Mouse (Mus musculus) c-Kit-positive CD71-negative TER-119-negative erythroid progenitor cells, embryonic 14.5 days (primary cell): ENCODE results near the gene Shroom3.

Experiments
- DNase-seq: peaks from one replicate; pipeline ENCODE4 v3.0.0-alpha.2; 2013; ENCODE audit warnings: low read depth

Shroom3 gene

DNA sequence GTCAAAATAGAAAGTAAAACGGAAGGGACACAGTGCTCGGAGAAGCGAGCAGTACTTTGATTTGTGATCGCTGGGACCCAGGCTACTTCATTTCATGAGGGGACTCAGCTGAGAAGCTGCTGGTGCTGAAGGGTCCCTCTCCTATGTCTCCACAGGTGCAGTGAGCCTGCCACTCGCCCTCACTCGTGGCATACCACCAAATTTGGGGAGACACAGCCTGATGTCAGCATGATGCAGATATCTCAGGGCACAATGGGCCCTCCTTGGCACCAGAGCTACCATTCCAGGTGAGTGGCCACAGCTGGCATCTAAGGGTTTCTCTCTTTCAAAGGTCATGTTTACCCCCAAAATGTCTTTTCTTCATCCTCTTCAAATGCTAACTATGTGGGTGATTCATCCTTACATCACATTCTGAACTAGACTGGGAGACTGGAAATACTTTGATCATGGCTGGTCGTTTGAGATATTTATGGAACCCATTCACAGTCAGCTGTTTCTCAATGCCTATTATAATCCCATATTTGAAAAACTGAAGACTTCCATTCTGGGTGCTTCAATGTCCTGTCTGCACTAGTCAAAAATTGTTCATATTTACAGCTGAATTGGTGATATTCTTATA is 250.5 kb downstream of the Shroom3 start:
- DNase-seq, result no peak

DNA sequence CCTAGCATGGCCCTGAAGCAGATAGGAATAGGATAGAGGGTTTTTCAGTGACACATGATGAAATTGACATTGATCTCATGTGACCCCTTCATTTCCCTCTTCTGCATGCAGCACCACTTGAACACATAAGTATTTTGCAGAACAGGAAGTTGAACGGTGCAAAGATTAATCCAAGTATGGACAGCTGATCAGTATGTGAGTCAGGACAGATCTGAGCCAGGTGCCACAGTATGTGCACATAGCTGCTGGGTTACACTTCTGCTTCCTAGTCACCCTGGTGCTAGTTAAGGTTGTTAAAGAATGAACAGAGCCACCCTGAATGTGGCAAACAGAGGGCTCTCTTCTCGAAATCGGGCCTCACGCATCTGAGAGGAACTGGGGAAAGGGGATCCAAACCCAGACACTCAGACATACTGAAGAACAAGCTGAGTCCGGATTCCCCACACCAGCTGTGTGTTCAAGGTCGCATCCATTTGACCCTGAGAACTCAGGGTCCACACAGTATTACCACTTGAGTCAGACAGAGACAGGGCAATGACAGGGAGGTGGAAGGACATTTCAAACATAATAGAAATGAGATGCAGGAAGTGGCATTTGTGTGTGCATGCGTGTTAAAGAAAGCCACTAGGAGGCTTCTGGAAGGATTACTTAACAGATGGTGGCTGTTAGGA is 251.2 kb downstream of the Shroom3 start:
- DNase-seq, result no peak

DNA sequence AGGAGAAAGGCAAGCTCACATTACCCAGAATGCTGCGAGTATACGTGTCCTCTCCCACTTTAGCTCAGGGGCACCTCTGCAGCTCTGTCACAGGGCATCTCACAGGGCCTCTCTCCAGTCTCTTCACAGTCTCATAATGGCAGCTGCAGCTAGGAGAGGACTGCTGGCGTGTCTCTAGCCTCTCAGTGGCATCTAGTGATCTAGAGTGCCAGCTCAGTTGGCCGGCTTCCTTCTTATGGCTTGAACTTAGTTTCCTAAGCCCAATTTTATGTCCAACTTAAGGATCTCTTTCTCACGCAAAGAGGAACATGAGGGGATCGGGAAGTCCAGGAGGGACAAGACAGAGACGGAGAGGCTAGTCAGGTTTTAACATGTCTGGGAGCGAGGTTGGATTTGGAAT is 252.6 kb downstream of the Shroom3 start:
- DNase-seq, result no peak

DNA sequence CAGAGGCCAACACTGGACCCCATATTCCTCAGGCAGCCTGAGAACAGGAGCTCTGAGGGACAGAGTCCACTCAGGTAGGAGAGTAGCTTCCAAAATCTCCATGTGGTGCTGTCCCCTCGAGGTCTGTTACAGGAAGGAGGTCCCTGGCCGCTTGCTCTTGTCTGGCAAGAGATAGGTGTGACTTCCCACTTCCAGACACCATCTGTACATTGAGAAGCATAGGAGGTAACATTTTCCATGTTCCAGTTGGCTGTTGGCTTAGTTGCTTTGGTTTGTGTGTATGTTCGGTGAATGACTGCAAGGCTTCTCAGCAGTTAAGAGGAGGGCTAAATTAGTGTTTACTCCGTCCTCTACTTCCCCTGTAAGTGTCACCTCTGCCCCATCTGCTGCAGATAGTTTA is 254.5 kb downstream of the Shroom3 start:
- DNase-seq, result no peak

DNA sequence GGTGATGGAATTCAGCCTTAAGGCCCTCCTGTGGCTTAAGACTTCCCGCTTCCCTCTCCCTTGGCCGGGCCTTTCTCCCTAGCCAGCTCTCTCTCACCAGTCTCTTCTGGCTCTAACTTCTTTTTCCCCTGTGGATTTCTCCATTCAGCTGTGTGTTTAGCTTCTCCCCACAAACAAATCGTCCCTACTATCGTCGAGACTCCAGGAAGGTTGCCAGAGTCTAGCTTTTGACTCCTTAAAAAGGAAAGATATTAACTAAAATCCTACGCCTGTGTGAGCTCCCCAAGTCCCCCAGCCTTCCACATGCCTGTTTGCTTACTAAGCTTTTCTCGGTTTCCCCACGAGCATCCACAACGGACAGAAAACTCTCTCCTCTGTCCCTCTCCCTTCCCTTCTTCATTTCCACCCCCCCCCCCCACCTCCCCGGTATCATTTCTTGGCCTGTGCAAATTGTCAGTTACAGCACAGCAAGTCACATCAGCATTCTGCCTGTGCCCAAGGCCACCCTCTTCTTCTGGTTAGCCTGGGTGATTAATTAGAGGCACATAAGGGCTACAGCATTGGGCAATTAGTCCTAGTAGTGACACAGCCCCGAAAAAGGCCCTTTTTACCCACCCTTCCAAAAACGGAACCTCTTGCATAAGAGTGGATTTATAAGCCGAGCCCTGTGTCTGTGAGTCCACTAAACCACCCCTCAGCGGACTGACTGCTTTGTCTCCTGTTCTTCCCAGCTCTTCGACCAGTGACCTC is 256.2 kb downstream of the Shroom3 start:
- no peak for DNase-seq

DNA sequence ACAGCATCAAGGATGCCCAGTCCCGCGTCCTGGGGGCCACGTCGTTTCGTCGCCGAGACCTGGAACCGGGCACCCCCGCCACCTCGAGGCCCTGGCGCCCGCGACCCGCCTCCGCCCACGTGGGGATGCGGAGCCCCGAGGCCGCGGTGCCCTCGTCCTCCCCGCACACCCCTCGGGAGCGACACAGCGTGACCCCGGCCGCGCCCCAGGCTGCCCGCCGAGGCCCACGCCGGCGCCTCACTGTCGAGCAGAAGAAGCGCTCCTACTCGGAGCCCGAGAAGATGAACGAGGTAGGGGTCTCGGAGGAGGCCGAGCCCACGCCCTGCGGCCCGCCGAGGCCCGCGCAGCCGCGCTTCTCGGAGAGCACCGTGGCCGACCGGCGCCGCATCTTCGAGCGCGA is 258.9 kb downstream of the Shroom3 start:
- no peak for DNase-seq

DNA sequence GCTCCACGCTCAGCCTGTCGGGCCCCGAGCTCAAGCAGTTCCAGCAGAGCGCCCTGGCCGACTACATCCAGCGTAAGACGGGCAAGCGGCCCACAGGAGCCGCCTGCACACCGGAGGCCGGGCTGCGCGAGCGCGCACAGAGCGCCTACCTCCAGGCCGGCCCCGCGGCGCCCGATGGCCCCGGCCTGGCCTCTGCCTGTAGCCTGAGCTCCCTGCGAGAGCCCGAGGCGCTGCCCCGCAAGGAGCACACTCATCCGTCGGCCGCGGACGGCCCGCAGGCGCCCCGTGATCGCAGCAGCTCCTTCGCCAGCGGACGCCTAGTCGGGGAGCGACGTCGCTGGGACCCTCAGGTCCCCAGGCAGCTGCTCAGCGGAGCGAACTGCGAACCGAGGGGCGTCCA is 259.3 kb downstream of the Shroom3 start:
- no peak for DNase-seq

DNA sequence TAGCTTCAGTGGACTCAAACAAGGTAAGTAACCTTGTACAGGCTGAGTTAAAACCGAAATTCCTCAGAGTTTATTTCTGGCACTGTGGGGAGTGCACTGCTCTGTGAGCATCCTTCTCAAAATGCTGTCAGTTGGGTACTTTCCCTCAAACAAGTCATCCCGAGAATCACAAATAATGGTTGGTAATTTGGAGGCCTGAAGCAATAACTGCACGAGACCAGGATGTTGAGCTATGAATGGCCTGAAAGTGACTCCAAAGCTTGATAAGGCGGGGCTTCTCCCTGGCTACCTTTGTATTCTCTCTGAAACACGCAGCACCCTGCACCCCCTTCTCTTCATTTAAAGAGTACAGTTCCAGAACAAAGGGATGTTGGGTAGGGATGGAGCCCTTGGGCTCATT is 261.6 kb downstream of the Shroom3 start:
- no peak for DNase-seq

DNA sequence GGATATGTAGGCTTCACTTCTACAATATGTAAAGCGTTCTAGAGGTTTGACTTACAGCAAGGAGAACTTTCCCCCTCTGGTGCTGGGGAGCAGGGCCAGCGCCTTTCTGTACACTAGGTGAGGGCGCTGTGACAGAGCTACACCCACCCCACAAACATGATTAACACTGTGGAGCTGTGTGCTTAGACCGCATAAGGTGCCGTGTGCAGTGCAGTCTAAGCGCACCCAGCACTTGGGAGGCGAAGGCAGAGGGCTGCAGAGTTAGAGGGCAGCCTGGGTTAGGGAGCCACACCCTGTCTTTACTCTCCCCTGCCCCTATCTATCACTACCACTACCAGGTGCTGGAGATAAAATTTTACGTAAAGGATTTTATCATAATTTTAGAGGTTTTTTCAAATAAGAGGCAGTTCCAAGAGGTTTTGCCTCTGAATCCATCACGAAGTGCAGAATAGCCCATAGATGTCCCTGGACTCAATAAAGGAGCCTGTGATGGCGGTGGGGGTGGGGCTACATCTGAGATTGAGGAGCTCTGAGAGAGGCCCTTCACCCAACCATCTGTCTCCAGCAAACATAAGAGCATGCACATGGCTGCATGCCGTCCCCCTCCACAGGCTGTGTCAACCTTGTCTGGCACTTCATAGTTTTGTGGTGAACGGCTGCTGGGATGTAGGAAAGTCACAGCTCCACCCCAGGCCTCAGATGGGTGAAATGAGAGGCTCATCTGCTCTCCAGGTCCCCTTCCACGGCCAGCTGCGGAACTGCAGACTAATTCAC is 265.9 kb downstream of the Shroom3 start:
- no peak for DNase-seq

DNA sequence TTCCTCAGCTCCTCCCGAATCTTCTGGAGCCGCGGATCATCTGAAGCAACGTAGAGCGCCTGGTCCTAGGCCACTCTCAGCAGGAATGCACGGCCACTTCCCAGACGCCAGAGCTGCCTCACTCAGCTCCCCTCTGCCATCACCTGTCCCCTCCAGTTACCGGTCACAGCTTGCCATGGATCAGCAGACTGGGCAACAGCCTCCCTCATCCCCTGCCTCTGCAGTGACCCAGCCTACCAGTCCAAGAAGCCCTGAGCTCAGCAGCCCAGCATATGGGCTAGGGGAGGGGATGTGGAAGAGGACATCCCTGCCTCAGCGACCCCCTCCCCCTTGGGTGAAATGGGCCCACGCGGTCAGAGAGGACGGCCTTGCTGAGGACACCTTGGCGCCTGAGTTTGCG is 267.3 kb downstream of the Shroom3 start:
- DNase-seq, result no peak

DNA sequence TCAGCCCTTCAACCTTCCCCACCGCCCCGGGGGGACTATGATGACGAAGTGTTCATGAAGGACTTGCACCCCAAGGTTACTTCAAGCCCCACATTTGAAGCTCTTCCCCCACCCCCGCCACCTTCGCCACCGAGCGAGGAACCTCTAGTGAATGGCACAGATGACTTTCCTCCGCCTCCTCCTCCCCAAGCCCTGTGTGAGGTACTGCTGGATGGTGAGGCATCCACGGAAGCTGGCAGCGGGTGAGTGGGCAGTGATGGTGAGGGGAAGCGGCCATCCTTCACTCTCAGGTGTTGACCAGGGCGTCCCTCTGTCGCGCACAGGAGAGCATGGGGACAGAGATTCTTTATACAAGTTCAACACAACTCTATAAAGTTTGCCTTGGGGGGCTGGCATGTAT is 267.8 kb downstream of the Shroom3 start:
- no peak for DNase-seq

DNA sequence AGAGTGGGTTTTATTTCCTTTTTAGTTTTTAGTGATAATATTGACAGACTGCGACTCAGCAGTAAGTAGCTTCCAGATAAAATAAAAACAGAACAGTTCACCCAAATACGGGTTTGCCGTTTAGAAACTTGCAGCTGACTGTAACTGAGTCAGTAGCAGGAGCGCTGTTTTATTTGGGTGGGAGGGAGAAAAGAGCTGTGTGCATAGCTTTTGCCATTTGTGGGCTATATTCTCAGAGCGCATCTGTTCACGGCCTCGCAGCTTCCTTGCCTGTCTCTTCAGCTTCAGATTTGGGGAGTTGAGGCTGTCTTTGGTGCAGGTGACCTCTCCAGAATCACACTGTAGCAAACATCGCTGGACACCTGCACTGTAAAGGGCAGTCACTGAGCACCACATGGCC is 270.6 kb downstream of the Shroom3 start:
- no peak for DNase-seq

DNA sequence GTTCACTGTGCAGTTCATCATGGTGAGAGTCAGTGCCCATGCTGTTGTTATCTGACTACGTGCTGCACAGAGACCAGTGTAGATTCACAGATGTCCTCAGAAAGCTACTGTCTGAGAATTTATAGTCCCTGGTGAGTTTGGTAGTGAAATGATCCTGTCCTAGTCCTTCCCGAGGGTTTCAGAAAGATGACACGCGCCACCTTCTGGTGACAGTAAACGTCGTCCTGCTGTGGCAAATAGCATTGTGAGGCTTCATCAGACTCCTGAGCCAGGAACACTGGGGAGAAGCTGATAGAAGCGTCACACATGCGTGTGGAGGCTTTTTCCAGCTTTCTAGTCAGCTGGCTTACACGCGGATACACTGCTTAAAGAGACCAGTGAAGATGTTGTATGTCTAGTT is 271.1 kb downstream of the Shroom3 start:
- peak; percentile 49 for DNase-seq

DNA sequence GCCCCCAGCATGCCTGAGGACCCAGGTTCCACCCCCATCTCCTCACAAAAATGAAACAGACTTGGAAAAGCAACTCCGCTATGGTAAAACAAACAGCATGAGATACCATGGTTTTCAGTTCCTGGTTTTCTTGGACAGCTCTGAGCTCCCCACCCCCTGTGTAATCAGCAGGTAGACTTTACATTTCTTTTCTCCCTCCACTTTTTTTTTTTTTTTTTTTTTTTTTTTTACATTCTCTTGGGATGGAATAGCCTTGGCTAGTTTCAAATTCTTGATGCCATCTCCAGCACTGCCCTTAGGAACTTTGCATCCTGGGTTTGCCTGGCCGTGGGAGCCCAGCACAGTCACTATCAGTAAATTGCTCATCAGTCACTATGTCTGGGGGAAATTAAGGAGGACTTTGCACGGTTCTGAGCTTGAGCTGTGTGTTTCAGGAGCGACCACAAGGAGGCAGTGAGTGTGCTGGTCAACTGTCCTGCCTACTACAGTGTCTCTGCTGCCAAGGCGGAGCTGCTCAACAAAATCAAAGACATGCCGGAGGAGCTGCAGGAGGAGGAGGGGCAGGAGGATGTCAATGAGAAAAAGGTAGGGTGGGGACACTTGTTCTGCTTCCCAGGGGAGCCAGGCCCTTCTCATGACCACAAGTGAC is 271.7 kb downstream of the Shroom3 start:
- DNase-seq, result no peak

DNA sequence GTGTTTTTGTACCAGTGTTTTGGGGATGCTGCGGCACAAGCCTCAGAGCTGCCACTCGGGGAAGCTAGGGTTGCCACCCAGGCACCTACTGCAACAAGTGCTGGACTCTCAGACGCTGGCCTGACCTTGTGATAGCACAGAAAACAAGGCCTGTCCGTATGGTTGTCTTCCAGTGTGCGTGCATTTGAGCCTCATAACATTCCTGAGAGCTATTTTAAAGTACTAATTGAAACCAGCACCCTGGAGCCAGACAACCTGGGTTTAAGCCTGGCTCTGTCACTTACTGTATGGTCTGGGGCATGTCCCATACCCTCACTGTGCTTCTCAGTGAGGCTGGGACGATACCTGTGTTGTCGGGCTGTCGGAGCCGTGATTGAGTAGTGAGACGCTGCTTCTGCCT is 276.1 kb downstream of the Shroom3 start:
- no peak for DNase-seq

DNA sequence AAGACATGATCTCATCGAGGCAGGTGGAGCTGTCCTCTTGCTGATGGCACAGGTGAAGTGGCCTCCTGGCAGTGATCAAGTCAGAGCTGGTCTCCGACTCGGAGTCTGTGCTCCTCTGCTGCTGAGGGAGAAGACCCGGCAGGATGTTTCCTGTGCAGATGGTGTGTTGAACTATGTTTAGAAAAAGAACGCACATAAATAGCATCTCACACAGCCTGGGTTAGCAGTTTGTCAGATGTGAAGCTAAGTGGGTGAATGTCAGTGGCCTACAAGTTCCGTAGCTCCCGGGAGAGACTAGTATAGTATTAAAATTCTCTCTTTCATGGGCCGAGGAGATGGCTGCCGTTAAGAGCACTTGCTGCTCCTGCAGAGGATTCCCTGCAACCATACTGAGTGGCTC is 276.5 kb downstream of the Shroom3 start:
- DNase-seq, result no peak

DNA sequence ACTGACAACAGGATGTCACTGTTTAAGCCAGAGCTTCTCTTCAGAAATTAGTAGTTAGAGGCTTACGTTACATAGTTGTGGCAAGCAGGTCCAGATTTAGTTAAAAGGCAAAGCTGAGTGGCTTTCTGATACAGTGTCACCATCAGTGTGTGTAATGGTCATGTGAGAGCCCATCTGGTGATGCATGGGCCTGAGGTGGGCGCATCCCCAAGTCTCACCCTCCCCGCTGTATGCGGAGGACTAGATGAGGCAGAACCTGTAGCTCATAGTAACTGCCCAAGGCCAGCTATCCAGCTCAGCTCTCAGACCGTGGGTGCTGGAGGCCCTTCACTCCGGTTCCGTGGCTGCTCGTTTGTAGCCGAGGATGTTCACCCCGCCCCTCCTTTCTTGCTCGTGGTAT is 278.1 kb downstream of the Shroom3 start:
- no peak for DNase-seq

DNA sequence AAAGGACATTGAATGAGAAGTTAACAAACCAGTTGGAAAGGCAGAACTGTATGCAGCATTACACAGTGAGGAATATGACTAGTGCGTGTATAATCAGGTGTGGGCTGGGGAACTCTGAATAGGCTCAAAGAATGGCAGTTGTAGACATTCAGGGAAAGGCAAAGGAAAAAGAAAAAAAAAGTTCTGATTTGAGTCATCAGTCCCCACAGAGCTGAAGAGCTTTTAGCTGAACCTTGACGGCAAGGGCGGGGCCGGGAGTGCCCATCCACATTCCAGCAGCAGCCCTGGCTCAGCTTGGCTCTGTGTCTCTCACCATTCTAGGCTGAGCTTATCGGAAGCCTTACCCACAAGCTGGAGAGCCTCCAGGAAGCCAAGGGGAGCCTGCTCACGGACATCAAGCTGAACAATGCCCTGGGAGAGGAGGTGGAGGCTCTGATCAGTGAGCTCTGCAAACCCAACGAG is 278.6 kb downstream of the Shroom3 start:
- DNase-seq, result no peak

DNA sequence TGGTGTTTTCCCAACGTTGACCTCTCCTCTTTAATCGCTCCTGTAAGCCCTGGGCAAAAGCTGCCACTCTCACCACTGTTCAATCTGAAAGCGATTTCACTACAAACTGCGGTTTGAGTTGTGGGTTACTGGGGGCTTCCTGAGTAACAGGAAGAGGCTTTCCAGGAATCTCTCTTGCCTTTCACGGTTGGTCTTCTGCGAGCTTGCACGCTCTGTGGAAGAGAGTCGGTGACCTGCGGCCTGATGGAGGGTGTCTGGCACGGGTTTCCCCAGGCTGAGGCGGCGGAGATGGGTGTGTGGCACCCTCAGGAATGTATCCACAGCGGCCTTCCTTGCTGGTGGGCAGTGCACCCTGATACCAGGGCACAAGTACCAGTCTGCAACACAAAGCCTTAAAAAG is 281.5 kb downstream of the Shroom3 start:
- no peak for DNase-seq

DNA sequence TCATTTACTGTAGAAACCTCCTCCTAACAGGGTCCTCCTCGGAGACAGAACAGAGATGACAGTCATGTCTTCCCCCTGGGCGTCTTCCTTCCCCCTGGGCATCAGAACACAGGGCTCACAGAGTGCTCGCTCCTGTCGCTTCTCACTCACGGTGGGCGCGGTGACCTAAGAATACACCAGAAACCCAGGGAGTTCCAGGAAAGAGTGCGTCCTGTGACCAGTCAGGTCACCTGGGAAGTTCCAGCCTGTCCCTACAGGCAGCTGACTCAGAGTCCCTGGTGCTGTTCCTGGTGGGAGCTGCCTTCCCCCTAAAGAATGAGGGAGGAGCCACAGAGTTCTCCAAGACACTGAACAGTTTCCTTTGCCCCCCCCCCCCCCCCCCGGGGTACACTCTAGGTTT is 283.9 kb downstream of the Shroom3 start:
- DNase-seq, result no peak

DNA sequence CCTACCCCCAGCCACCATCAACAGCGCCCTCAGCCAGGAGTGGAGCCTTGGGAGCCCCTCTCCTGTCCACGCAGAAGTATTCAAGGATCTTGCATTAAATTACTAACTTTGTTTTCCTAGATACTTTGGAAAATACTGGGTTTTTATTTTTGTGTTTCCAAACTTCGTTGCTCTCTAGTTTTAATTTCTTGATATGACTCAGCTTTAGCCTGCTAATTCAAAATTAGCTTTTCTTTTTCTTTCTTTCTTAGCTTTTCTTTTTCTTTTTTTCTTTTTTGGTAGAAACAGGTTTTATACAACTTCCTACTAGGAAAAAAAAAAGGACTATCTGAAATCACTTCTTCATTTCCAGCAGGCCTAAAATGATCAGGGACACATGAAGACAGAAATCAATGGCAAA is 284.7 kb downstream of the Shroom3 start:
- no peak for DNase-seq

DNA sequence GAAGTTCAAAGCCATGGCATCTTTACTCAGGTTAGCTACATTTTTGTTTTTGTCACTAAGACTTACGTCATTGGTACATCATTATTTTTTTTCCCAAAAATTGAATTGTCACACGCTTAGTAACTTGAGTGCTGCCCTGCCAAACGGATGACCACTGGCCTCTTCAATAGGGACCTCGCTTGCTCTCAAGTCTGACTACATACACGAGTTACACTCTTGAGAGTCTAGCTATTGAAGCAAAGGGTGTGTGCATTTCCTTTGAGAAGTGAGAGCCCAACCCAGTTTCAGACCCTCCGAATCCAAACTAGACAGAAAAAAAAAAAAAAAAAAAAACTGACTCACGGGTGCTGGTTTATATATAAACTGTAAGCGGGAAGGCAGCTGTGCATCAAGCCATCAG is 286.2 kb downstream of the Shroom3 start:
- DNase-seq, result no peak
